Mouse (Mus musculus): ENCODE measurements at regions not wholly inside any gene's neighbourhood (a gene's known extent, or its start where the extent isn't known, plus 50 kb on each side); places are given as distances from the start of the nearest gene placed in this dataset.

- no peak for DNase-seq (ENCODE audit: low spot score)
These were observed 190.9 kb upstream of the Gm9747 start for GRCm38 (mm10) chr1:82042051-82042432.

DNA sequence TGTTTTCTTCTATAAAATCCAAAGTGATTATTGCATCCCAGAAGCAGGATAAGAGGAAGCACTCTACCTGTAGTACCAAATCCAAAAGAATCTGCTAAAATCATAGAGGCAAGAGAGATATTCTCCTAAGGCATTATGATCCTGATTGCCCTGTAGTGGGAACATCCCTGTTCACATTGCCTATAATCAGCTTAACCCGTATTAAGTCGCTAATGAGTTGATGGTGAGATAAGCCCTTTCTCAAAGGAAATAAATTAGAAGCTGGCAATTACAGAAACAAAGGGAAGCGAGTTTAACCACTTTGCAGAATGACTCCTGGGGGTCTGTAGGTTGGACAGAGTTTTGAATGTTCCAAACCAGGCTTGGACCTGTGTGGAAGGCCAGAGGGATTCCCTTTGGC lies 190.4 kb upstream of the Gm9747 start:
- no peak for DNase-seq (ENCODE audit: low spot score)

- no peak for DNase-seq (ENCODE audit: low spot score)
These were observed 166.6 kb upstream of the Gm9747 start for GRCm38 (mm10) chr1:82066291-82066690.

- no peak for DNase-seq (ENCODE audit: low spot score)
These were observed 164.3 kb upstream of the Gm9747 start for GRCm38 (mm10) chr1:82068571-82068970.

- DNase-seq (ENCODE audit: low spot score): no peak
These were observed 162.5 kb upstream of the Gm9747 start for GRCm38 (mm10) chr1:82070181-82071109.

DNA sequence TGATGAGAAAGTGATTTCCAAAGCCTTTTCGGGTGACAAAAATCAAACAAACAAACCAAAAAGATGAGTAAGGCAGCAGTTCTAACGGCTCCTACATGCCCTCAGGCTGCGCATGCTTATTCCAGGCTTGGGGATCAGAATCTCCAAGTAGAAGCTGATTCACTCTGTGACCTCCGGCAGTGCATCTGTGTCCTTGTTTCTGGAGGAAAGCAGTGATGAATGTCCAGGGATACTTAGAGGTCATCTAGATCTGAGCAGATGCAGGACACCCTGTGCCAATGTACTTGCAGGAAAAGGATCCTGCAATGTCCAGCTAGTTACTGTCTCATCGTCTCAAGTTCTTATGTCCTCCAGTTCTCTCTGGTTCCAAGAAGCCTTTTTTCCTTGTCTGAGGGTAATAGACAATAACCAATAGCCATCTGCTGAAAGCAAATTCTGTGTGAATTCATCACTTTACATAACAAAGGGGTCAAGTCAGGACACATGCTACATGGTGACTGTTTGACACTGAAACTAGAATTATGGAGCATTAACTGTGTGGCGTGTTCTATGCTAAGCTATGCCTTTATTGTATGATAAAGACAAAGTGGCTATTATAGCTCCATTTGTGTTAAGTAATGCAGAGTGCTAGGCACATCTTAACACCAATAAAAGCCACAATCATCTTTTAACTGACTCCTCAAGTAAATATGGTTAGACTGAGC lies 143.6 kb upstream of the Gm9747 start:
- no peak for DNase-seq (ENCODE audit: low spot score)

DNA sequence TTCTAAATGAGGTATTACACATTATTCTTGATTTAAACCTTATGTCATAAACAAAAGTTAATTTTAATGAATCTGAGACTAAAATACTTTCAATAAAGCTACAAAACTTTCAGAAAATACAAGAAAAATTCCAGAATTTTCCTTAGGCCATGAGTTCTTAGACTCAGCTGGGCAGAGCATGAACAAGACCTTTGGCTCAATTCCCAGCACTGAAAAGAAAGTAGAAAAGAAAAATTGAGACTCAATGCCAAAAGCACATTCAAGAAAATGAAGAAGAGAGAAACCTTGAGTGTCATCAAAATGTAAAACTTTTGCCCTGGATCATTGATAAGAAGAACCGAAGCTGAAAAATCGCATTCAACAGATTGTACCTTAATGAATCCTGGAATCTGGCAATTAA lies 137.8 kb upstream of the Gm9747 start:
- DNase-seq (ENCODE audit: low spot score): no peak

DNA sequence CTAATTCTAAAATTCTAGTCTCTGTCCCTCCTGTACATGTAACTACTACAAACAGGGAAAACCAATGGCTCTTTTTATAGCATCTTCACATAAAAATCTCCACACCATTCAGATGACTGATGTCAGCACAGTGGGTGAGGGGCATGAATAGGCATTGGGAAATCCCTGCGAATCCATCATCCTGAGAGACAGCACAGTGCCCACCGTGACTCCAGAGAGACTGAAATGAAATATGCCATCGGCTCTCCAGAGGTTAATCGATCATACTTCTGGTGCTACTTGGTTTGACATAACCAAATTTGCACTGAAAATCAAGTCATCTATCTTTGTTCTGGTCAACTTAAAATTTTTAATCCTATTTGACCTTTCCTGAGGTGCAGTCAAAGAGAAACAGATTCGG lies 126.2 kb upstream of the Gm9747 start:
- no peak for DNase-seq (ENCODE audit: low spot score)

- no peak for DNase-seq (ENCODE audit: low spot score)
These were observed 122.8 kb upstream of the Gm9747 start for GRCm38 (mm10) chr1:82110071-82110635.

- no peak for DNase-seq (ENCODE audit: low spot score)
These were observed 120.5 kb upstream of the Gm9747 start for GRCm38 (mm10) chr1:82112401-82112800.

DNA sequence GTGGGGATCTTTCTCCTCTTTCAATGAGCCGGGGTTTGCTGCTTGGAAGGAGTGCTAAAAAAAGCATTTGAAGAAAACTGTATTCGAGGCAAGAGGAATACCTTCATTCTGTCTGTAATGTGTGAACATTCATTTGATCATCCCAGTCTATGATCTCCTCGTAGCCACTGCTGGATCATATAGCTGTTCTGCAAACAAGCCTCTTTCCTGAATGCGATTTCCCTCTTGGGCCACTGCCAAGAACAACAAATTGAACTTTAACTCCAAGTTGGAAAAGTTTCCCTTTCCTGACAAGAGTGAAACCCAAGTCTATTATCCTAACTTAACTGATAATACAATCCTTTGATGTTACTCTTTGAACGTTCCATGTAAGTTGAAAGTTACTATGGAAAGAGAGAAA lies 108.4 kb upstream of the Gm9747 start:
- DNase-seq (ENCODE audit: low spot score): no peak

GRCm38 (mm10) chr1:82129700-82130275 lies 103.1 kb upstream of the Gm9747 start:
- no peak for DNase-seq (ENCODE audit: low spot score)

DNA sequence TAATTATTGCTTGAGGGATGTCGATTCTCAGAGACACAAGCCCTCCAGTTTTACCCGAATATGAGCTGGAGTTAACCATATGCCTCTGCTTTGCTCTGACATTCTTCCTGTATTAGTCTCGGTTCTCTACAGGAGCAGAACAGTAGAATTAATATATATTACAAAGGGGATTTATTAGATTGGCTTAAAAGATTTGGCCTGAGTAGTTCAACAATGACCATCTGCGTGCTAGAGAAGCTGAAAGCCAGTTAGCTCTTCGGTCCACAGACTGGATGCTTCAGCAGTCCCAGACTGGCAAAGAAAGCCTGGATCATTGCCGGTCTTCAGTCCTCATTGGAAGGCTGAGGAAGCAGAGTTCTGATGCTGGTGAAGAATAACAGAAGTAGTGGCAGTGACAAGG lies 100.4 kb upstream of the Gm9747 start:
- DNase-seq (ENCODE audit: low spot score): no peak

DNA sequence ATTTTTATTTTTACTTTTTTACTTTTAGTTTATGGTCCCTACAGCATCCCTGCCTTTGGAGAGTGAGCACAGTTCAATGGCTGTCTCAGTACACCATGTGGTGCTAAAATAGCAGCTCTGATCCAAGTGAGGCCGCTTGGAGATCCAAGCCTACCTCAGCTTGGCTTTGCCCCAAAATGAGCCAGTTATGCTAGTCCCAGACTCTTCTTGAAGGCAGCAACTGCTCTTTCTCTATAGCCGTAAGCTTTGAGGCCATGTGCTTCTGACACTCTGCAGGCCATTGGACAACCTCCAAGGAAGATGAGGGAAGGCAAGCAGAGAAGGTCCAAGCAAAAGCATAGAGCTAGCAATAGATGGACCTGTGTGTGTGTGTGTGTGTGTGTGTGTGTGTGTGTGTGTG lies 98.0 kb upstream of the Gm9747 start:
- DNase-seq (ENCODE audit: low spot score): no peak

- DNase-seq (ENCODE audit: low spot score): no peak
These were observed 97.1 kb upstream of the Gm9747 start for GRCm38 (mm10) chr1:82135761-82136331.

DNA sequence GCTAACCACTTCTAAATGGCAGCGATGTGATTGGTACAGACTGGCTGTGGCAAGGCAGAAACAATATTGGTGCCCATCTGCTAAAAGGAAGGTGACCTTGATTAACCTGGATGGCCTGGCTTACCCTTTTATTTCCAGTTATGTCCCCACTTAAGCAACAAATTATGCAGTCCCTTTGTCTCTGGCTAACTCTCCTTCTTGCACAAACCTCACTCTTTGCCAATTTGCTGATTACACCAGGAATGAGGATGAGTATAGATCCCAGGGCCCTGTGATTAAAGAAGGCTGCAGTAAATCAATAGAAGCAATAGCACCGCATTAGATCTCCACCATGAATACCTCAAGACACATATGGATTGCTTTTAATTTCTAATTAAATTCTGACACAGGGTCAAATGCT lies 87.7 kb upstream of the Gm9747 start:
- DNase-seq (ENCODE audit: low spot score): no peak

GRCm38 (mm10) chr1:82150219-82151128 lies 82.4 kb upstream of the Gm9747 start:
- DNase-seq (ENCODE audit: low spot score): peak; percentile 89

- no peak for DNase-seq (ENCODE audit: low spot score)
These were observed 77.0 kb upstream of the Gm9747 start for GRCm38 (mm10) chr1:82155961-82156360.

DNA sequence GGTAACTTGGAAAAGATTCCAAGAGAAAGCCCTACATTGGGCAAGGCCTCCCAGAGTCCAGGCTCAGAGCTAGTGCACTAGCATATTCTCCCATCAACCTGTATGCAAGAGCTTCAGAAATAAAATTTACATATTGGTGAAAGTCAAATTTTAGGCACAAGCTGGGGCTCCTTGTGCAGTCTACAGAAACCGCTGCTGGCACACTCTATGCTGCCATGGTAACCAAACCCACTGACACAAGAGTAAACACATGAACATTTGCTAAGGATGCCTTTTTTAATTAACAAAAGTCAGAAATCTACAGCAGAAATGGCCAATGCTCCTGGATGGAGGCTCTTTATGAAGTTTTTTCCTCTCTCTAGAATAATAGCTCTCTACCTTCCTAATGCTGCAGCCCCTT lies 75.9 kb upstream of the Gm9747 start:
- no peak for DNase-seq (ENCODE audit: low spot score)

GRCm38 (mm10) chr1:82158466-82158865 lies 74.4 kb upstream of the Gm9747 start:
- DNase-seq (ENCODE audit: low spot score): no peak

GRCm38 (mm10) chr1:82159201-82159600 lies 73.7 kb upstream of the Gm9747 start:
- DNase-seq (ENCODE audit: low spot score): no peak
